Mouse (Mus musculus) MEL-GATA-1-ER (cell line): ENCODE measurements around the gene Ltb.

ENCODE experiments used
- DNase-seq: peaks from one replicate; pipeline ENCODE4 v3.0.0-alpha.2; 2012; ENCODE audit warnings: low read depth; ENCODE audit errors: extremely low read depth

Ltb gene

DNA sequence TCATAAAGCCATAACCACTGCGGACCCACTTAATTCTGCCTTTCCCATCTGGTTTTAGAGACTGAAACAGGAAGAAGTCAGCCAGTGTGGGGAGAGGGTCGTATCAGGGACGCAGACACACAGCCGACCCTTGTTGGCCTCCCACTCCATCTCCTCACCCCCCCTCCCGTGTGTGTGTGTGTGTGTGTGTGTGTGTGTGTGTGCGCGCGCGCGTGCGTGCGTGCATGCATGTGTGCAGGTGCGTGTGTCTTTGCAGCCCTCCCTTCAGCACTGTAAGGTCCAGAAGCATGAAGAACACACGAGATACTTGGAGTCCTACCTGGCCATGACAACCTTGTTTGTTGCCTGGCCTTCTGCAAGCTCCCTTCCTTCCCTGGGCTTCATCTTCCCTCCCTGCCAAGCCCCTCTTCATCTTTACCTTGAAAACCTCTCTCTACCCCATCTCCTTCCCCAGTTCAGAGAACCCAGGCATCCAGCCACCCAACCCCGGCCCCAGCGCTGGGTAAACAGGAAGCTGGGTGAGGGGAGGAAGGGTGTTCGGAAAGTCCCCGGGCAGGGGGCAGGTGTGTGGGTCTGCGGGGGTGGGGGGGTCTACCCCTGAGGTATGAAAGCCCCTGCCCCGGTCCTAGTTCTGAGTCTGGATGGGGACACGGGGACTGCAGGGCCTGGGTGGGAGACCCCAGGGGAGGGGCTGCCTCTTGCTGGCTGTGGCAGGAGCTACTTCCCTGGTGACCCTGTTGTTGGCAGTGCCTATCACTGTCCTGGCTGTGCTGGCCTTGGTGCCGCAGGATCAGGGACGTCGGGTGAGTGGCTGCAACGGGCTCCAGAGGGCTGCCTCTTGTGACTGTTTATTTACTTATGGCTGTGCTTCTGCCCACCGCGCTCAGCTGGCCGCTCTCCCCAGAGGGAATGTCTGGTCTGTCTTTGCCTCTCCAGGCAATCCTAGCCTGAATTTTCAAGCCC is at the start of gene Ltb:
Ltb (plus strand) TSS at position 559 of the 963 bp plus-strand sequence.
- no peak for DNase-seq

DNA sequence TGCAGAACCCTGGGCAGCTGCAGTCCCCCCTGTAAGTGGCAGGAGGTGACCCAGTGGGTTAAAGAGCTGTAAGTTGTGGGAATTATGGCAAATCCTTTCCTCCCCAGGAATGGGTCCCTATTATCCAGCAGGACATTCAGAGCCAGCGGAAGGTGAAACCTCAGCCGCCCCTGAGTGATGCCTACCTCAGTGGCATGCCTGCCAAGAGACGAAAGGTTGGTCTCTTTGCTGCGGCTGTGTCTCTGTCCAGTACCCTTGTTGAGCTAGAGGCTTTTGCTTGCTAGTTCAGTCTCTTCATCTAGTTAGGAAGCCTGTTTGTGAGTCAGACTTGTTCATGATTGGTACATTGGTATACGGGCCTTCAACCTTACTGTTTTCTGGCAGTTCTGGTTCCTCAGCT is 48.1 kb upstream of the Ltb start:
- no peak for DNase-seq

- DNase-seq: no peak
Observed at GRCm38 (mm10) chr17:35147348-35147747, 46.9 kb upstream of the Ltb start.

GRCm38 (mm10) chr17:35147922-35148639 is 46.2 kb upstream of the Ltb start:
- no peak for DNase-seq

- no peak for DNase-seq
Observed at GRCm38 (mm10) chr17:35152121-35152520, 42.1 kb upstream of the Ltb start.

- DNase-seq: no peak
Observed at GRCm38 (mm10) chr17:35153077-35153476, 41.2 kb upstream of the Ltb start.

- no peak for DNase-seq
Observed at GRCm38 (mm10) chr17:35153931-35154330, 40.3 kb upstream of the Ltb start.

GRCm38 (mm10) chr17:35154616-35155015 is 39.6 kb upstream of the Ltb start:
- DNase-seq: no peak

GRCm38 (mm10) chr17:35155451-35155850 is 38.8 kb upstream of the Ltb start:
- DNase-seq: no peak

DNA sequence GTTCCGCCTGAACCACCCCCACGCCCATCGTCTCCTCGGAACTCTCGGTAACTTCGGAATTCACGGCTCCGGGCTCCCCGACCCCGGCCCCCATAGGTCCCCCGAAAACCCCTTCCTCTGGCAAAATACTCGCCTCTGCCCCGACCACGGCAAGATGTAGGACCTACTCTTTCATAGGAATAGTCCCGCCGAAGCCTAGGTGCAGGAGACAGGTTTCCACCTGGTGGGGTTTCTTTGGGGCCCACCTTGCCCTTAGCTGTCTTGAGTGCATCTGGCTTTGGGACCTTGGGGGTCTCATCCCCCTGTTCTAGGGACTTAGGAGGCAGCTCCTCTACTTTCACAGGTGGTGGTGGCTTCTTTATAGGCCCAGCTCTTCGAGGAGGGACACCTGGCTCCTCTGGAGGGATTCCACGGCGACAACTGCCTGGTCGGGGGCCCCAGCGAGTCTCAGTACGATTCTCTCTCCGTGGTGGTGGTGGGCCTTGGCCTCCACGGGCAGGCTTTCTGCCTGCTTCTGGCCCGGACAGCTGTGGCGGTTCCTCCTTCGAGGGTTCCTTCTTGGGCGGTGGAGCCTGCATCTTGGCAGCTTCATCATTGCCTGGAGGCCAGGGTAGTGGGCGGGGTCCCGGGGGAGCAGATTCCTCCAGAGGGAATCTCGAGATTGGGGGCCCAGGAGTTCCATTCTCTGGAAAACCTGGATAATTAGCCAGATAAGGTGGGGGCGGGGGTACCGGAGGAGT is 37.6 kb upstream of the Ltb start:
- DNase-seq: no peak

DNA sequence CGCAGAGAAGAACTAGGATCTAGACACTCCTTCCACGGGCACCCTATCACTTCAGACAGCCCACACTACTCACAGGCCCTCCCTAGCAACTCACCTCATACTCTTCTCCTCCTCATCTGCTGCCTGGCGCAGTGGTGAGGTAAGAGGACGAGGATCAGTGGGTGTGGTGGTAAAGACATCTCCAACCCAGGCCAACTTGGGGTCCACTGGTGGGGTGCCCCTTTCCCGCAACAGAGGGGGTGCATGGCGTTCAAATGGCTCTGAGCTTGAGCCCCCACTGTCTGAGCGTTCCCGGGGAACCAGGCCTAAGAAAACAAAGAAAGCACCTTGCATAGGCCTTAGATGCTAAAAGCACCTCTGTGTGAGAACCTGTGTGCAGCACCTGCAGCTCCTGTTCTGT is 37.0 kb upstream of the Ltb start:
- DNase-seq: no peak

GRCm38 (mm10) chr17:35157661-35158175 is 36.5 kb upstream of the Ltb start:
- no peak for DNase-seq

GRCm38 (mm10) chr17:35158850-35159593 is 35.2 kb upstream of the Ltb start:
- DNase-seq: no peak

GRCm38 (mm10) chr17:35159638-35160037 is 34.6 kb upstream of the Ltb start:
- DNase-seq: no peak

- DNase-seq: no peak
Observed at GRCm38 (mm10) chr17:35161421-35161820, 32.8 kb upstream of the Ltb start.

DNA sequence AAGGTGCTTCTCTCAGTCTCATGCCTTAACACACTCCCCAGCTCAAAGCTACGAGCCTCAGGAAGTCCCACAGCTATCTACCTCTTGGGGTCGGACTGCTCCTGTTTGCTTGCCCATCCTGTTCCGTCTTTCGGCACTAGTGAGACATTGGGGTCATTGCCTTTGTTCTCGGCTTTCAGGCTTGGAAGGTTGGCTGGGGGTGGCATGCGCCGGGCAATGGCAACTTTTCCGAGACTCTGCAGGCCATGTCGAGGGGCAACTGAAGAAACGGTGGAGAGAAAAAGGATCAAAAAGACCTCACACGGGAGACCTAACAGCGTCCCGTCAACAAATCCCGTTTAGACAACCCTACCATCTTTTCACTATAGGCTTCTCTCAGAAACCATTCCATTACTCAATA is 32.1 kb upstream of the Ltb start:
- DNase-seq: no peak

- no peak for DNase-seq
Observed at GRCm38 (mm10) chr17:35162730-35163129, 31.5 kb upstream of the Ltb start.

GRCm38 (mm10) chr17:35163326-35164081 is 30.7 kb upstream of the Ltb start:
- no peak for DNase-seq

DNA sequence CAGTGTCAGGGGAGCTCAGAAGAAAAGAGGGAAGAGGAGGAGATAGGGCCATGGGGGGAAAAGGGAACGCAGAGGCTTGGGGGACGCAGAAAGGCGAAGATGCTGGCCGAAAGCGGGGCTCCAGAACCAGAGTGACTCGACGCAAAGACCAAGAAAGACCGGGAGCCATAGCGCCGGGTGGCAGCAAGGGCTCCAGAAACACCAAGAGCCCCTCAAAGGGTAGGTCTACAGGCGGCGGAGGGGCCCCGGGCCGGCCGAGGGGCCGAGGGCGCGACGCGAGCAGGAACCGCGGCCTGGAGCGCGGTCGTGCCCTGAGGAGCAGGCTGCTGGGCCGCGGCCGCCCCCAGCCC is 30.0 kb upstream of the Ltb start:
- no peak for DNase-seq
